Mouse (Mus musculus): ENCODE data around the gene Mchr1. TPM values are rescaled to one million over a fixed set of nuclear protein-coding genes. Genes with fewer than 3 reads are reported as not detected.
A peak's percentile ranks its signal among the peaks of the same experiment; 100 is the strongest.

The Mchr1 gene
- polyA plus RNA-seq, 1 experiment from 2014 or later = 7.9 TPM

DNA sequence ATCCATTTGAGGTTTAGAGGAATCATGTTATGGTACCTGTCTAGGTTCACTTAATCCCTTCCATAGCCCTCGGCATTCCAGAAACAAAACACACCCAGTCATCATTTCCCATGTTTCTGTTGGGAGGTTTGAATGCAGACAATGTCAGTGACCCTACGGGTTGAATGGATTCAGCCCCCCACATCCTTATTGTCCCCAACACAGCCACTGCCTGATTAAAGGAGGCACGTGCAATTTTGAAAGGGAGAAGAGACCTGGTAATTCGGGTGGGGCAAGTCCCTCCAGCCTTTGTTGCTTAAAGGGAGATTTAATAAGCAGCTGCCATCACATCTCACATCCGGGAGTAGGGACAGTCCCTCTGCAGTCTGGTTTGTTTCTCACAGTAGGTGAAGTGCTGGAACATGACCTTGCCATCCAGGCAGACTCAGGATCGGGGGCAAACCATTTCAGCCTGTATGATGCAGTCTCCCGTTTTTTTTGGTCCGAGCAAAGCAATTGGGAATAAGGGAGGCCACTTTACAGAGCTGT is 18.9 kb downstream of the Mchr1 start:
- Histone ChIP-seq H3K27me3 (replicated peaks; ENCODE audit: control insufficient read depth, insufficient read depth, low read length) (no peaks in the 10 kb centered on the region), H3K27ac (ENCODE audit: low read depth, low read length) (no peak overlapping the region; the same call in 1 of the 2 replicates), H3K9me3 (ENCODE audit: control insufficient read depth, low read length) (peaks cover 7% of the 10 kb centered on the region; the same call in 1 of the 2 replicates), H3K9ac (ENCODE audit: low read depth, low read length) (no peak overlapping the region), H3K4me2 (ENCODE audit: low read length) (no peak overlapping the region), H3K4me1 (ENCODE audit: control insufficient read depth, insufficient read depth, low read depth, low read length) (peaks cover 5% of the 10 kb centered on the region; the same call in 1 of the 2 replicates), H3K4me3 (ENCODE audit: low read length) (no peak overlapping the region), H3K36me3 (ENCODE audit: control insufficient read depth, insufficient read depth, low read length) (no peaks in the 10 kb centered on the region)
- WGBS = 69% methylated on average over 8 of the region's 8 CpGs
- no peak for ATAC-seq

DNA sequence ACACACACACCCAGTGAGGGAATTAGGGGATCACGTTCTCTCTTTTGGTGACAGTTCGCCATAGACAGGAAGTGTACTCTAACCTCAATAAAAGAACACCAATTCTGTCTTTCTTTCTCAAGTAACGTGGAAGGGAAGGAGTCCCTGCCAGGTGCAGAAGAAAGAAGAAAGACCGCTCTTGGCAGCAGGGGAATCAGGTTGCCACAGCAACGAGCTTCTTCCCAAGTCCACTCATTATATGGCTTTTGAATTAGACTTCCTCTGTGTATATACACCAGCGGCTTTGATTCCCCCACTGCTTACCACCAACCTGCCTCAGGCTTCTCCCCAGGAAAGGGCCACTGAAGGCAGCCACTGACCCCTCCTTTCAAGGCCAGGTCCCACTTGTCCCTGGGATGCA is 19.8 kb downstream of the Mchr1 start:
- Histone ChIP-seq H3K27me3 (replicated peaks; ENCODE audit: control insufficient read depth, insufficient read depth, low read length) (no peaks in the 10 kb centered on the region), H3K36me3 (ENCODE audit: control insufficient read depth, insufficient read depth, low read length) (no peaks in the 10 kb centered on the region), H3K4me2 (ENCODE audit: low read length) (no peak overlapping the region), H3K4me3 (ENCODE audit: low read length) (no peak overlapping the region), H3K9me3 (ENCODE audit: control insufficient read depth, low read length) (peaks cover 7% of the 10 kb centered on the region; the same call in 1 of the 2 replicates), H3K9ac (ENCODE audit: low read depth, low read length) (no peak overlapping the region), H3K4me1 (ENCODE audit: control insufficient read depth, insufficient read depth, low read depth, low read length) (peaks cover 5% of the 10 kb centered on the region; the same call in 1 of the 2 replicates), H3K27ac (ENCODE audit: low read depth, low read length) (peak overlapping the region; percentile 48)
- peak; percentile 69 for ATAC-seq
- 42% methylated on average over 6 of the region's 6 CpGs for WGBS

DNA sequence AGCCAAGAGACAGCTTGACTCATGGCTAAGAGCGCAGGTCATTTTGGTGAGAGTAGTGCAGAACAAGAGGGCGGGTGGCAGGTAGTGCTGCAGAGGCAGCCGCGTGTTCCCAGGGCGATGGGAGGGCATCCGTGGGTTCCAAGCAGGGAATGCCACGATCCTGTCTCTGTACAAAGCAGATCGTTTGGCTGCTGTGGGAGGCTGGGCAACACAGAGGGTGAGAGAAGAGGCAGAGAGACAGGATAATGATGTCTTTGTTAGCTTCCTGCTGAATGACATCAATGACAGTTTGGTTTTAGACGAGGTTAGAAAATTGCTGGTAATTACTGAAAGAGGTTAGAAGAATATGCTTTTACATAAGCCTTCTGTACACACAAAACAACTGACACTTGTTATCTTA is 23.0 kb downstream of the Mchr1 start:
- Histone ChIP-seq H3K4me1 (ENCODE audit: control insufficient read depth, insufficient read depth, low read depth, low read length) (peaks cover 5% of the 10 kb centered on the region; the same call in 1 of the 2 replicates), H3K27ac (ENCODE audit: low read depth, low read length) (no peak overlapping the region), H3K9ac (ENCODE audit: low read depth, low read length) (no peak overlapping the region), H3K36me3 (ENCODE audit: control insufficient read depth, insufficient read depth, low read length) (no peaks in the 10 kb centered on the region), H3K27me3 (replicated peaks; ENCODE audit: control insufficient read depth, insufficient read depth, low read length) (no peaks in the 10 kb centered on the region), H3K4me2 (ENCODE audit: low read length) (no peak overlapping the region), H3K4me3 (ENCODE audit: low read length) (no peak overlapping the region), H3K9me3 (ENCODE audit: control insufficient read depth, low read length) (no peaks in the 10 kb centered on the region)
- no peak for ATAC-seq
- WGBS = 36% methylated on average over 9 of the region's 9 CpGs

DNA sequence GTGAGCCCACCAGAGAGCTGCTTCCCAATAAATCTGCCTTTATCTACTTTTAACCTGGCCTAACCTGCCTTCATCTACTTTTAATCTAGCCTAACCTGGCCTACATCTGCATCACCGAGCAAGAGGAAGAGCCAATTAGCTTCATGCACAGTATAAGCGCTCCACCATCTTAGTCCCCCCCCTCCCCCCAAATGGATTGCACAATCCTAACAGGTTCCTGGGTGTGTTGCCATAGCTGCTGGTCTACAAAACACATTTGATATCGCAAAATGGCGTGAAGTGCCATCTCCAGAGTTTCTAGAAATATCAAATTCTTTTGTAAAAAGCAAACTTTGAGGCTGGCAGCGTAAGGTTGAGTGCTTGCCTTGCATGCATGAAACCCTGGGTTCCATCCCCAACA is 24.0 kb downstream of the Mchr1 start:
- Histone ChIP-seq H3K9me3 (ENCODE audit: control insufficient read depth, low read length) (no peaks in the 10 kb centered on the region), H3K36me3 (ENCODE audit: control insufficient read depth, insufficient read depth, low read length) (no peaks in the 10 kb centered on the region), H3K27me3 (replicated peaks; ENCODE audit: control insufficient read depth, insufficient read depth, low read length) (no peaks in the 10 kb centered on the region), H3K27ac (ENCODE audit: low read depth, low read length) (no peak overlapping the region), H3K4me1 (ENCODE audit: control insufficient read depth, insufficient read depth, low read depth, low read length) (peaks cover 7% of the 10 kb centered on the region), H3K9ac (ENCODE audit: low read depth, low read length) (no peak overlapping the region), H3K4me2 (ENCODE audit: low read length) (no peak overlapping the region), H3K4me3 (ENCODE audit: low read length) (no peak overlapping the region)
- WGBS = 96% methylated on average over 5 of the region's 5 CpGs
- no peak for ATAC-seq

DNA sequence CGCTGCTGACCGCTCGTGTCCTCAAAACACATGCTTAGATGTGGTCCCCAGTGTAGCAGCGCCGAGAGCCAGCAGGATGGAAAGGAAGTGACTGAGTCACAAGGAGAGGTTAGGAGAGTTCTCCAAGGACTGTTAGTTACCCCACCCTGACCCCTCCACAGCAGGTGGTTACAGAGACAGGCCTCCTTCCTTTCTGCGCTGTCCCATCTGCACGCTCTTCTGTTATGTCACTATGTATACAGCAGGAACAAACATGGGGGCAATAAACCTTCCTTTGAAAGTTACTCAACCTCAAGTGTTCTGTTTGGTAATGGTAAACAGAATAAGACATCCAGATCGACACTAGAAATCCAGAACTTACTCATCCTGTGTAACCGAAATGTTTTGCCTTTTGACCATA is 24.9 kb downstream of the Mchr1 start:
- 90% methylated on average over 9 of the region's 9 CpGs for WGBS
- H3K4me2 ChIP-seq (ENCODE audit: low read length) = no peak overlapping the region
- no peak for ATAC-seq
- H3K4me3 ChIP-seq (ENCODE audit: low read length) = no peak overlapping the region
- H3K9ac ChIP-seq (ENCODE audit: low read depth, low read length) = no peak overlapping the region
- peaks cover 5% of the 10 kb centered on the region for H3K4me1 ChIP-seq (ENCODE audit: control insufficient read depth, insufficient read depth, low read depth, low read length)
- H3K27ac ChIP-seq (ENCODE audit: low read depth, low read length) = no peak overlapping the region
- H3K9me3 ChIP-seq (ENCODE audit: control insufficient read depth, low read length) = no peaks in the 10 kb centered on the region
- H3K36me3 ChIP-seq (ENCODE audit: control insufficient read depth, insufficient read depth, low read length) = no peaks in the 10 kb centered on the region
- no peaks in the 10 kb centered on the region for H3K27me3 ChIP-seq (replicated peaks; ENCODE audit: control insufficient read depth, insufficient read depth, low read length)

DNA sequence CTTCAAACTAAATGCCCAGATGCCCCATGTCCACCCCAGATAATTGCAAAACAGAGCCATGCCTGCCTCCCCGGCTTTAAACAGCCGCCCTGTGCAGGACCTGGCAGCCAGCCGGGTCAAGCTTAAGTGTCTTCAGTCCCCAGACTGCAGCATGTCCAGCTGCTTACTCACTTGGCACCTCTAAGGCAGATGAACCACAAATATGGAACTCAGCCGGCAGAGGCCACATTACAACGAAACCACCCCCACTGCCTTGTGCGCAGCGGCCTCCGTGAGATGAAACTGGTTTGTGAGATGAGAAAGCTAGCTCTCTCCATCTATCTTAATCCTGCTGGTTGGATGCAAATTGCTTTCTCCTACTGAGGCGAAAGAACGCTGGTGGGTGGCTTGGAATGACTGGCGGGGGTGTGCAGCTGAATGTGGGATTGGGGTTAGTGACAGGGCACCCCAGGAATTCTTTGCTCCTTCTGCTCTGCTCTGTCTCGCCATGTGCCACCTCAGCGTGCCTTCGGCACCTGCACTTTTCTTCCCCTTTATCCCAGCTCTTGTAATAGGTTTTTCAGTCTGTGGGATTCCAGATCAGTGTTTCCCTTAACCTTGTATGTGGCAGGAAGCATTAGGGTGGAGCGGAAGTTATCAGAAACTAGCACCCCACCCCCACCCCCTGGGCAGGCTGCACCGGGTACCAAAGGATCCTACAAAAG is 29.2 kb downstream of the Mchr1 start:
- H3K4me1 ChIP-seq (ENCODE audit: control insufficient read depth, insufficient read depth, low read depth, low read length) = peaks cover 4% of the 10 kb centered on the region
- H3K27ac ChIP-seq (ENCODE audit: low read depth, low read length) = peak overlapping the region; percentile 36; the same call in 1 of the 2 replicates
- no peaks in the 10 kb centered on the region for H3K9me3 ChIP-seq (ENCODE audit: control insufficient read depth, low read length)
- no peaks in the 10 kb centered on the region for H3K36me3 ChIP-seq (ENCODE audit: control insufficient read depth, insufficient read depth, low read length)
- H3K4me2 ChIP-seq (ENCODE audit: low read length) = no peak overlapping the region; the same call in 1 of the 2 replicates
- H3K9ac ChIP-seq (ENCODE audit: low read depth, low read length) = no peak overlapping the region; the same call in 1 of the 2 replicates
- H3K4me3 ChIP-seq (ENCODE audit: low read length) = no peak overlapping the region
- no peaks in the 10 kb centered on the region for H3K27me3 ChIP-seq (replicated peaks; ENCODE audit: control insufficient read depth, insufficient read depth, low read length)
- ATAC-seq = peak; percentile 48; the same call in 1 of the 2 replicates
- WGBS = 37% methylated on average over 16 of the region's 16 CpGs

DNA sequence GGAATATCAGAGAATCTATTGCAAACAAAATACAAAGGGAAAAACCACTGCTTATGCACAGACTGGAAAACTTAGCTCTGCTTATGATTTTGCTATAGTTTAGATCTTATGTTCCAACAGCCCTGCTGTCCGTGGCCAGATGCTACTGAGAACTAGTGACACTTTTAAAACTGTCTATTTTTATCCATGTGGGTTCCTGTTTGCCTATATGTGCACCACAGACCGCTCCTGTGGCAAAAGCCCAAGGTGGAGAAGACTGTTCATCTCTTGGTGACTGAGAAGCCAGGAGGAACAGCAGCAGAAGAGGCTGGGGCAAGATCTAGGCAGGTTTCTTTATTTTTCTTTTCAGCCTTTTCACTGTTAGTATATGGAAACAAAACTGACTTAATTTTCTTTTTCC is 32.1 kb downstream of the Mchr1 start:
- Histone ChIP-seq H3K4me3 (ENCODE audit: low read length) (no peak overlapping the region), H3K36me3 (ENCODE audit: control insufficient read depth, insufficient read depth, low read length) (no peaks in the 10 kb centered on the region), H3K4me2 (ENCODE audit: low read length) (no peak overlapping the region), H3K27me3 (replicated peaks; ENCODE audit: control insufficient read depth, insufficient read depth, low read length) (no peaks in the 10 kb centered on the region), H3K27ac (ENCODE audit: low read depth, low read length) (no peak overlapping the region), H3K4me1 (ENCODE audit: control insufficient read depth, insufficient read depth, low read depth, low read length) (peaks cover 5% of the 10 kb centered on the region), H3K9me3 (ENCODE audit: control insufficient read depth, low read length) (no peaks in the 10 kb centered on the region), H3K9ac (ENCODE audit: low read depth, low read length) (no peak overlapping the region)
- WGBS = 76% methylated on average over 2 of the region's 2 CpGs
- ATAC-seq = no peak

DNA sequence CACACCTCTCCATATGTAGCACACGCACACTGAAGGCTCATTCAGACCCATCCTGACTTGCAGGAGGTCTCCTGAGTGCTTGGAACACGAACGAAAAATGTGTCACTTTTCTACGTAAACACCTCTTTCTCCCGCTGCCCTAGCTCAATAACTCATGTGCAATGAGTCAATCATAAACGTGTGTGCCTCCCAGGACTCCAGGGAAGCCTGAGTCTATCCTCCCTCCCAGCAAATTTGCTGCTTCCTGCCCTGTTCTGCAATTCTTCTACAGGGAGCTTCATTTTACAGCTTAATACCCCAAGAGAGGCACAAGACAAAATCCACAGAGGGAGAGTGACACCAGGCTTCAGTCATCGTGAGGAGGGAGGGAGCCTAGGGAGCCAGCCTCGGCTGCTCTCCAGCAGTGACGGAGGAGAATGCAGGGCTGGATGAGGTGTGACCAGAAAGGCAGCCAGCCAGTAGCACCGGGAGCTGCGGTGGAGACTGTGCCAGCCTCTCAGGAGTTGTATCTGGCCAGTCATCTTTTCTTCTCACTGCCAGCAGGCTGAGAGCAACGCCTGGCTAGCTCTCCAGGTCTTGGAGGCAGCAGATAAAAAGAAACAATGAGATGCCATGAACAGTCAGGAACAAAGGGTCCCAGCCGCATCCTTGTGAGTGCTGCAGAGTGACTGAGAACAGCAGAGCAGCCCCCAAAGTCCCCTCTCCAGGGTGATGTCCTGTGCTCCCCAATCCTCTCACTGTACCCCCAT is 37.2 kb downstream of the Mchr1 start:
- H3K27ac ChIP-seq (ENCODE audit: low read depth, low read length) = peak overlapping the region; percentile 66
- peak overlapping the region; percentile 33 for H3K4me2 ChIP-seq (ENCODE audit: low read length)
- ATAC-seq = peak; percentile 91
- H3K4me1 ChIP-seq (ENCODE audit: control insufficient read depth, insufficient read depth, low read depth, low read length) = peaks cover 10% of the 10 kb centered on the region
- 12% methylated on average over 13 of the region's 13 CpGs for WGBS
- no peak overlapping the region for H3K4me3 ChIP-seq (ENCODE audit: low read length)
- peak overlapping the region; percentile 49 for H3K9ac ChIP-seq (ENCODE audit: low read depth, low read length)
- no peaks in the 10 kb centered on the region for H3K36me3 ChIP-seq (ENCODE audit: control insufficient read depth, insufficient read depth, low read length)
- no peaks in the 10 kb centered on the region for H3K27me3 ChIP-seq (replicated peaks; ENCODE audit: control insufficient read depth, insufficient read depth, low read length)
- H3K9me3 ChIP-seq (ENCODE audit: control insufficient read depth, low read length) = no peaks in the 10 kb centered on the region

DNA sequence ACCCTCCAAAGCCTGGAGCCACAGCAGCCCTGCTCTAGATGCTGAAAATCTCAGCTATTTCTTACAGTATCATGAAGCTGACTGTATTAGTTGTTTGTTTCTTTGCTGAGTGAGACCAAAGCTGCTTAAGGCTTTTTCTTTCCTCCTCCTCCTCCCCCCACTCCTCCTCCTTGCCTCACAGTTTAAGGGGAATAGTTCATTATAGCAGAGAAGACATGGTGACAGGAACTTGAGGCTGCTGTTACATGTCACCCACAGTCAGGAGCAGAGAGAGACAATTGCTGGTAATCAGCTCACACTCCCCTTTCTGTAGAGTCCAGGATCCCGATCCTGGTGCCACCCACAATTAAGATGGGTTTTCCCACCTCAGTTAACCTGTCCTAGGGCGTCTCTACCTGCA is 38.1 kb downstream of the Mchr1 start:
- Histone ChIP-seq H3K4me2 (ENCODE audit: low read length) (no peak overlapping the region), H3K9ac (ENCODE audit: low read depth, low read length) (no peak overlapping the region; the same call in 1 of the 2 replicates), H3K4me3 (ENCODE audit: low read length) (no peak overlapping the region), H3K9me3 (ENCODE audit: control insufficient read depth, low read length) (no peaks in the 10 kb centered on the region), H3K36me3 (ENCODE audit: control insufficient read depth, insufficient read depth, low read length) (no peaks in the 10 kb centered on the region), H3K27ac (ENCODE audit: low read depth, low read length) (peak overlapping the region; percentile 66), H3K4me1 (ENCODE audit: control insufficient read depth, insufficient read depth, low read depth, low read length) (peaks cover 19% of the 10 kb centered on the region), H3K27me3 (replicated peaks; ENCODE audit: control insufficient read depth, insufficient read depth, low read length) (no peaks in the 10 kb centered on the region)
- WGBS = 62% methylated on average over 2 of the region's 2 CpGs
- ATAC-seq = no peak
